In genomic region chr10:120432731-120433462, GRCm38 (mm10) we compare ENCODE assay signal across 9 mouse cellular contexts. TPM values are rescaled to one million over a fixed set of nuclear protein-coding genes. Genes with fewer than 3 reads are reported as not detected.
DNase-seq lines count a peak whose midpoint lies in the region; ATAC-seq lines count a peak whose summit lies in the region.
"Had no signal": no experiment of that assay in that cellular context is flagged by ENCODE, and none has a peak within 500 bp of the region (broad histone marks: within the 10 kb centered on the region; RNA-seq: fewer than 3 reads in every experiment).

No protein-coding gene starts in this region.

- peaks cover 27% of the 10 kb centered on the region for H3K36me3 ChIP-seq in kidney, embryonic 15.5 days

- WGBS in kidney, embryonic 15.5 days: 10% methylated on average over 9 of the region's 9 CpGs

- H3K4me2 ChIP-seq in kidney, embryonic 15.5 days: peak overlapping the region; percentile 36; the same call in 1 of the 2 replicates

- H3K4me1 ChIP-seq in kidney, embryonic 15.5 days: peaks cover 74% of the 10 kb centered on the region

- intact Hi-C loops in left cerebral cortex, postnatal 36 days (cut with DNase I): no loop called here

- H3K27me3 ChIP-seq in kidney, embryonic 15.5 days: no peaks in the 10 kb centered on the region

- H3K9me3 ChIP-seq in kidney, embryonic 15.5 days (replicated peaks): no peaks in the 10 kb centered on the region

- no peak overlapping the region for H3K9ac ChIP-seq in kidney, embryonic 15.5 days

- H3K27ac ChIP-seq in kidney, embryonic 15.5 days: peak overlapping the region; percentile 93

- H3K4me3 ChIP-seq in kidney, embryonic 15.5 days (replicated peaks): no peak overlapping the region

- ATAC-seq in kidney, embryonic 15.5 days (replicated peaks; ENCODE audit: low FRiP score): peak; percentile 78
- ATAC-seq in megakaryocyte progenitor cell, adult 5-6 weeks (replicated peaks; ENCODE audit: poor library complexity): peak; percentile 7; the same call in 1 of the 2 replicates
- no peak for ATAC-seq in frontal cortex, adult (ENCODE audit: low TSS enrichment)

- no peak for DNase-seq in kidney, adult 8-10 months
- peak; percentile 54 for DNase-seq in ZHBTc4 (ENCODE audit: low read depth, low spot score)
- peak; percentile 80 for DNase-seq in embryo, embryonic 10 days (ENCODE audit: low spot score)
- no peak for DNase-seq in left cerebral cortex, postnatal 36 days (ENCODE audit: low spot score in 2 of 2)
- DNase-seq: right cerebral cortex, postnatal 25 days had no signal

RNA-seq across cellular contexts. Expression of gene Hmga2, which starts 43.4 kb away (rescaled TPM):
- 28.3 and 30.3 TPM in 2 replicates for polyA plus RNA-seq in kidney, embryonic 15.5 days (2015; fragmentation: Nextera tagmentation; extraction: Ambion mirVana)
- total RNA-seq in megakaryocyte progenitor cell, adult 5-6 weeks (2015): 2.9 and 4.3 TPM in 2 replicates
- total RNA-seq in megakaryocyte progenitor cell, adult 5-6 weeks (2017): 0.50 and 1.4 TPM in 2 replicates
- under 1 TPM; 0.20 to 0.34 TPM for total RNA-seq in left cerebral cortex, postnatal 36 days (2021)
- total RNA-seq: MEL had no signal

Comparison
In these comparisons a context has a peak if more than half of its experiments do, and no peak if none do; other contexts are left out.
1. DNase-seq: peak in ZHBTc4 (single experiment) and embryo, embryonic 10 days (single experiment); none in kidney, adult 8-10 months (0 of 2) and left cerebral cortex, postnatal 36 days (0 of 2).